Mouse (Mus musculus): Measurements from ENCODE around the gene Spata25.
"Not testable (repeated sequence)": the region's sequence is repeated elsewhere in the genome, so short reads cannot be mapped to it uniquely, and the experiment has no call there.

Spata25 gene

GRCm38 (mm10) chr2:164855572-164855971, 27.2 kb upstream of the Spata25 start:
- DNase-seq (ENCODE audit: low spot score in 2 of 2): not testable (repeated sequence)

- no peak for DNase-seq (ENCODE audit: low spot score in 2 of 2)
These were observed 21.7 kb upstream of the Spata25 start for GRCm38 (mm10) chr2:164850061-164850460.

- no peak for DNase-seq (ENCODE audit: low spot score in 2 of 2)
These were observed 17.4 kb upstream of the Spata25 start for GRCm38 (mm10) chr2:164845782-164846181.

GRCm38 (mm10) chr2:164835164-164835563, 6.8 kb upstream of the Spata25 start:
- no peak for DNase-seq (ENCODE audit: low spot score in 2 of 2)

DNA sequence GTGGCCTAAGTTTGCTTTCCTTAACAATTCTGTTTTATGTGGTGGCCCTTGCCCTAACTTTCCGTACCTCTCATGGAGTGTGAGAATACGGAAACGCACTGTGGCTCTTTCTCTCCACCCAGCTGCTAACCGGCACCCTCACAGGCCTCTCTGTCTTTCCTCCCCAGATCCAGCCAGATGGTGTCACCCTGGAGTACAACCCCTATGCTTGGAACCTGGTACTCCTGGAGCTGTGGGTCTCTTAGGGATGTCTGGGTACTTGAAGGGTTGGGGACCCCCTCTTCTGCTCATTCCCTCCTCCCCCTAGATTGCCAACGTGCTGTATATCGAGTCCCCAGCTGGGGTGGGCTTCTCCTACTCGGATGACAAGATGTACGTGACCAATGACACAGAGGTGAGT, 6.2 kb upstream of the Spata25 start:
- peak in 1 of 2 experiments; percentile 11 for DNase-seq (ENCODE audit: low spot score in 2 of 2)

- peak; percentile 89 to 90 for DNase-seq (ENCODE audit: low spot score in 2 of 2)
These were observed 5.1 kb upstream of the Spata25 start, which contains the start of gene Neurl2 for GRCm38 (mm10) chr2:164833314-164833959. Neurl2 (minus strand) TSS chr2:164833456.

DNA sequence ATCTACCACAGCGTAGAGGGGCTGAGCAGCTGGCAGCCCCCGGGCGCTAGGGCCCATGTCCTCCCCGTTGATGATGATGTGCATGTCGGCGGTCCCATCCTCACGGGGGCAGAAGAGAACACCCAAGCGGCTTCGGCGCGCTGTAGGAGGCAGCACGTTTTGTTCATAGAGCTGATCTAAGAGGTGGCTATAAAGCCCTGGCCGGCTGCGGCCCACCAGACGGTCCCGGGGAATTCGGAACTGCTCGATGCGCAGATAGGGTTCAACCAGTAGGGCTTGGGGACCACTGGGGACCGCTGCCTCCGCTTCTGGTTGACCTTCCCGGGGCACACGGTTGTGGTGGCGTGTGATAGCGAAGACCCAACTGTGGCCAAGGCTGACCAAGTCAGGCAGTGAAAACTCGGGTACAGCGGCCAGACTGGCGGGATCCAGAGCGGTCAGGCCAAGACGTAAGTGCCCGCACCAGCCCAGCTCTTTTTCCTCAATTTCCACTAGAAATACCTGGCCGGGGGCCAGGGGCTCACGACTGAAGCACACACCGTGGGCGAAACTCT, 4.5 kb upstream of the Spata25 start, which contains the start of gene Ctsa:
Gene Ctsa (plus strand): TSS at position 126 of the 554 bp plus-strand sequence.
- DNase-seq (ENCODE audit: low spot score in 2 of 2): peak; percentile 65 to 78

DNA sequence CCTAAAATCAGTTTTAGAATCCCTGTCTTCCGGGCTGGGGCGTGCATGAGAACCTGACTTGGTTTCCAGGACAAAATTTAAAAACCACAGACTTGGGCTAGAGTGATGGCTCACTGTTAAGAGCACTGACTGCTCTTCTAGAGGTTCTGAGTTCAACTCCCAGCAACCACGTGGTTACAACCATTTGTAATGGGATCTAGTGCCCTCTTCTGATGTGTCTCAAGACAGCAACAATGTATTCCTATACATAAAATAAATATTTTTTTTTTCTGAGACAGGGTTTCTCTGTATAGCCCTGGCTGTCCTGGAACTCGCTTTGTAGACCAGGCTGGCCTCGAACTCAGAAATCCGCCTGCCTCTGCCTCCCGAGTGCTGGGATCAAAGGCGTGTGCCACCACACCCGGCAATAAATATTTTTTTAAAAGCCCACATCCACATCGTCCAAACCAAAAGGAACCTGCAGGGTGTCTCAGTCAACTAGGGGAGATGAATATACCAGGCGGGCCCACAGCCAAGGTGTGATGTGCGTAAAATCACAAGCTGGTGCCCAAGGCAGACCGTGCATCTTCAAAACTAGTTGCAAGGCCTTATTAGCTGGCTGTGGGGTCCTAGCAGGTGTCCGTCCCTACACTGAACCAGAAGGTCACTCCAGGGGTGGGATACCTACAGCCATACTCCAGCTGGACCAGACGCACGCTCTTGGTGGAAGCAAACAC, 3.9 kb upstream of the Spata25 start:
- no peak for DNase-seq (ENCODE audit: low spot score in 2 of 2)

- no peak for DNase-seq (ENCODE audit: low spot score in 2 of 2)
These were observed 2.7 kb upstream of the Spata25 start for GRCm38 (mm10) chr2:164831029-164831428.

- DNase-seq (ENCODE audit: low spot score in 2 of 2): no peak
These were observed 753 bp upstream of the Spata25 start for GRCm38 (mm10) chr2:164829090-164829489.

DNA sequence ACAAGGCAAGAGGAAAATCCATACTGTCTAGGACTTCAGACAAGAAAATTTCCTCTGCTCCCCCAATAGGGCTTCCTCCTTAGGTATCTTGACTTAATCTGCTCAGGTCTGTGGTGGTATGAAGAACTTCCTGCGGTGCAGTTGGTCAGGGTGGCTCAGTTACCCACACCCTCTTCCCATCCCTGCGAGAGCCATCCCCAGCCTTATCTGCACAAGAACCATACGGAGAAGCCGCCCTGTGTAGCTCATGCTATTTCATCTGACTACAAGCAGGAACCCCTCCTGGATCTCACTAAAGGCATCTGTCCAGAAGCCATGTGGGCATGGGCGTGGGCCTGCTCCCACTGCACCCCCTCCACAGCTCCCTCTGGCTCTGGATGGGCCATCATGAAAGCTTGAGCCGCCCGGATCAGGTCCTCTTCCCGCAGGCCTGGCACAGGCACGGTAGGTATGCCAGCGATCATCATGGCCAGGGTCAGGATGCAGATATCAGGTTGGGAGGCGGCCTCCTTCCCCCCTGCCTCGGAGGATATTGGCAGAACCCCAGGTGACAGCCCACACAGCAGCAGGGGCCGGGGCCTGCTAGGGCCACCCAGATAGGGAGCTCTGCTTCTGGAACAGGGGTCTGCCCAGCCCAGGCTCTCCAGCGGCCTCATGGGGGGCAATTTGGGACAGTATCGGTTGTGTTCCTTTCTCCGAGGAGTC, 1.0 kb downstream of the Spata25 start:
- no peak for DNase-seq (ENCODE audit: low spot score in 2 of 2)

GRCm38 (mm10) chr2:164825521-164825920, 2.8 kb downstream of the Spata25 start:
- no peak for DNase-seq (ENCODE audit: low spot score in 2 of 2)

DNA sequence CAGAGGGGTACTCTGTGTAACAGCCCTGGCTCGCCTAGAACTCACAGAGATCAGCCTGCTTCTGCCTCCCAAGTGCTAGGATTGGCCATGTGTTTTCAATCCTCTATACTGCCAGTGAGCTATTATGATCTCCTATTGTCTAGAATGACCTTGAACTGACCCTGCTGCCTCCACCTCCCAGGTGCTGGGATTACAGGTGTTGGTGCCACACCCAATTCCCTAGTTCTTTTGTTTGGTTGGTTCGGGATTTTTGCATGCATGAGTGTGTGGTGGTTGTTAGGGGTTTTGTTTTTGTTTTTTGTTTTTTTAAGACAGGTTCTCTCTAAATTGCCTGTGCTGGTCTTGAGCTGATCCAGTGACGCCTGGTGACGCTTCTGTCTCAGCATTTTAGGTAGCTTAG, 4.4 kb downstream of the Spata25 start:
- DNase-seq (ENCODE audit: low spot score in 2 of 2): no peak

DNA sequence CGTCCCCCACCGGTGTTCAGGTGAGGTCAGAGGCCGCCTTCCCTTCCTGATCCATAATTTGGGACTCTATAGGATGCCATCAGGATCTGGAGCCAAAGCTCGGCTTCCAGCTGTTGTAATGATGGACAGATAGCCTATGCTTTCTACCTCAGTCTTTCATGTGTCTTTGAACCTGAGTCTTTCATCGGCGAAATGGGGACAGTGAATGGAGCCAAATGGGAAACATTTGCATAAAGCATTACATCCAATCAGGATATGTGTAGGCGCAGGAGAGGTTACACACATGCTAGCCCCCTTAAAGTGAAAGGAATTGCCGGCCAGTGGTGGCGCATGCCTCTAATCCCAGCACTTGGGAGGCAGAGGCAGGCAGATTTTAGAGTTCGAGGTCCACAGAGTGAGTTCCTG, 5.2 kb downstream of the Spata25 start:
- no peak for DNase-seq (ENCODE audit: low spot score in 2 of 2)

DNA sequence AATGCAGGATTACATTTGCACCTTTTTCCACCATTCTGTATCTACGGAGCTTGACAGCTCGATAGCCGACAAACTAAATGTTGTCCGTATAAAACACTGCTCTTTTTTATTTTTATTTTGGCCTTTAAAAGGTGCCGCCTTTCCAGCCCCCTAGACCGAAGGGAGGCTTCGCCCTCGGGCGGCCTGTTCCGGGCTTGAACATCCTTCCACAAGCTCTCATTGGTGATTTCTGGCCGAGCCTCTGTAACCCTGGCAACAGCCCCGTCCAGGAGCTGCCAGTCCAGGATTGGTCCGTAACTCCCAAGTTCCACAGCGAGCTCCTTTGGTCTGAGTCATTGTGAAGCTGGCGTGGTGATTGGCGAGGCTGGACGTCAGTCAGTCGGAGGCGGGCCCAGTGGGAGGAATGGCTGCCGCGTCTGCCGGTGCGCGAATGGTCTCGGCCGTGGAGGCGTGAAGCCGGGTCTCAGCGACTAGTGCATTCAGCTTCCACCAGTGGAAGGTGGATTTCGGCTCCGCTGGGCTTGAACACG, 5.6 kb downstream of the Spata25 start, which contains the start of gene Zswim1:
Gene Zswim1 (plus strand): TSS at position 51 of the 530 bp plus-strand sequence.
- DNase-seq (ENCODE audit: low spot score in 2 of 2): peak; percentile 100

GRCm38 (mm10) chr2:164821060-164821459, 7.3 kb downstream of the Spata25 start:
- DNase-seq (ENCODE audit: low spot score in 2 of 2): no peak

GRCm38 (mm10) chr2:164817703-164818102, 10.6 kb downstream of the Spata25 start:
- no peak for DNase-seq (ENCODE audit: low spot score in 2 of 2)

GRCm38 (mm10) chr2:164817206-164817605, 11.1 kb downstream of the Spata25 start:
- DNase-seq (ENCODE audit: low spot score in 2 of 2): no peak

GRCm38 (mm10) chr2:164815821-164816220, 12.5 kb downstream of the Spata25 start:
- no peak for DNase-seq (ENCODE audit: low spot score in 2 of 2)

- no peak for DNase-seq (ENCODE audit: low spot score in 2 of 2)
These were observed 13.0 kb downstream of the Spata25 start for GRCm38 (mm10) chr2:164815348-164815747.

- no peak for DNase-seq (ENCODE audit: low spot score in 2 of 2)
These were observed 14.8 kb downstream of the Spata25 start for GRCm38 (mm10) chr2:164813557-164813956.

DNA sequence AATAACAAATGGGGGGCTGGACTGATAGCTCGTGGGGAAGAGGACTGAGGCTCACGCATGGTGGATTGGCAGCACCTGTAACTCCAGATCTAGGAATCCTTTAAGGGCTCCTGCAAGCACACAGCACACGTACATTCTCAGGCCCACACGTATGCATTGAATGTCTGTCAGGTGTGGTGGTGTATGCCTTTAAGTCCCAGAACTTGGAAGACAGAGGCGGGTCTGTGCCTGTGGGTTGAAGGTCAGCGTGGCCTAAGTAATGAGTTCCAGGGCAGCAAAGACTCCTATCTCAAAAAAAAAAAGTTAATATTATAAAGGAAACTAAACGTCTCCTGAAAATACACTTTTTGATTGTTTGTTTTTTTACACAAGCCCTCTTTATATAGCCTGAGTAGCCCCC, 21.7 kb downstream of the Spata25 start:
- DNase-seq (ENCODE audit: low spot score in 2 of 2): no peak
